Mouse (Mus musculus) ES-E14 (cell line): ENCODE data around the gene Upf3b. TPM values are rescaled to one million over a fixed set of nuclear protein-coding genes. Genes with fewer than 3 reads are reported as not detected.

ENCODE experiments used
- DNase-seq: peaks from one replicate; pipeline ENCODE4 v3.0.0-alpha.2; 2013; ENCODE audit warnings: low read depth, low spot score
- H3K27ac ChIP-seq: 2 replicates; pipeline ENCODE4 v1.5.1; 2012; ENCODE audit warnings: low read depth, mild to moderate bottlenecking, low read length, moderate library complexity, mixed read lengths; ENCODE audit not compliant: poor library complexity, insufficient read depth, severe bottlenecking
- H3K36me3 ChIP-seq: 2 replicates; pipeline ENCODE4 v1.6.1; 2012; ENCODE audit warnings: mild to moderate bottlenecking, low read length, moderate library complexity, mixed read lengths; ENCODE audit not compliant: control insufficient read depth, poor library complexity, insufficient read depth, severe bottlenecking
- H3K4me1 ChIP-seq, 2 experiments: fragments of 150-350 bp in 1 of 2; sonication (generic) in 1 of 2; 2 replicates each; pipeline ENCODE4 v1.6.1; 2012; ENCODE audit warnings: low read length in 2 of 2, mild to moderate bottlenecking in 1 of 2, mixed read lengths in 1 of 2; ENCODE audit not compliant: control insufficient read depth in 2 of 2, insufficient read depth in 2 of 2, poor library complexity in 1 of 2
- H3K4me3 ChIP-seq, 2 experiments: fragments of 150-350 bp in 1 of 2; sonication (generic) in 1 of 2; 2 replicates each; pipeline ENCODE4 v1.5.1; 2012; ENCODE audit warnings: low read length in 2 of 2, low read depth in 1 of 2, mild to moderate bottlenecking in 1 of 2, mixed read lengths in 1 of 2; ENCODE audit not compliant: insufficient read depth in 1 of 2, poor library complexity in 1 of 2, severe bottlenecking in 1 of 2
- H3K9ac ChIP-seq: 2 replicates; pipeline ENCODE4 v1.6.1; 2012; ENCODE audit warnings: low read depth, mild to moderate bottlenecking, low read length, mixed read lengths; ENCODE audit not compliant: poor library complexity, insufficient read depth, severe bottlenecking
- H3K9me3 ChIP-seq: fragments of 150-350 bp; sonication (generic); 2 replicates; pipeline ENCODE4 v1.6.1; 2012; ENCODE audit warnings: low read depth, mild to moderate bottlenecking, low read length; ENCODE audit not compliant: control insufficient read depth, insufficient read depth
- CHD2 ChIP-seq: IDR thresholded peaks from 2 replicates; pipeline ENCODE4 v1.6.1; 2014; ENCODE audit warnings: mild to moderate bottlenecking, low read depth, low read length, inconsistent platforms
- HCFC1 ChIP-seq: IDR thresholded peaks from 2 replicates; pipeline ENCODE4 v1.6.1; 2012; ENCODE audit warnings: low read length, inconsistent platforms, borderline replicate concordance; ENCODE audit not compliant: insufficient read depth
- MAFK ChIP-seq: IDR thresholded peaks from 2 replicates; pipeline ENCODE4 v1.6.1; 2014; ENCODE audit warnings: mild to moderate bottlenecking, low read depth, low read length, inconsistent platforms; ENCODE audit not compliant: insufficient read depth
- ZC3H11A ChIP-seq: IDR thresholded peaks from 2 replicates; pipeline ENCODE4 v1.6.1; 2012; ENCODE audit warnings: low read depth, mild to moderate bottlenecking, inconsistent platforms, low read length, borderline replicate concordance
- ZNF384 ChIP-seq: IDR thresholded peaks from 2 replicates; pipeline ENCODE4 v1.6.1; 2012; ENCODE audit warnings: low read depth, low read length, inconsistent platforms
- in situ Hi-C, 2 experiments: fragments of 600-800 bp; cut with MboI; formaldehyde crosslinking; loops; one replicate each; pipeline ENCODE4 v1.15.1; 2025; ENCODE audit warnings: low sequenced_read_pairs in 2 of 2, inconsistent platforms in 1 of 2; ENCODE audit not compliant: unreplicated experiment in 2 of 2
- total RNA-seq: library from RNA; depleted of rRNA; stranded (reverse); fragments of 300-350 nt; gene quantifications from 2 replicates; pipeline ENCODE4 v1.2.3, GENCODE M21; 2012; rRNA removed

Upf3b gene
- total RNA-seq, 1 experiment: 18.8 TPM

- TF ChIP-seq HCFC1 (no peak), MAFK (no peak), ZC3H11A (no peak), CHD2 (no peak), ZNF384 (no peak)
- Histone ChIP-seq H3K4me3 (peak within 1 kb of the TSS; percentile 36 to 52), H3K9ac (peak within 1 kb of the TSS; percentile 29; the same call in 1 of the 2 replicates), H3K27ac (no peak within 1 kb of the TSS), H3K4me1 (0 out of 4 replicates have a peak, but pooled peaks cover 0 to 2% of the 10 kb centered on the region in 2 experiments), H3K9me3 (no peaks in the 10 kb centered on the region), H3K36me3 (no peaks in the 10 kb centered on the region)
- in situ Hi-C loops: no loop called here
- DNase-seq: no peak
Observed at GRCm38 (mm10) chrX:37048066-37048889, 61.8 kb downstream of the Upf3b start, which contains the start of gene Sowahd. TSS of gene Sowahd (plus strand) at chrX:37048845.

GRCm38 (mm10) chrX:37042726-37043125, 67.4 kb downstream of the Upf3b start:
- no peak for DNase-seq

More at GRCm38 (mm10) chrX:37042726-37043125, 67.4 kb downstream of the Upf3b start:
- Histone ChIP-seq H3K36me3 (no peaks in the 10 kb centered on the region), H3K9ac (no peak overlapping the region), H3K27ac (no peak overlapping the region), H3K4me1 (no peaks in the 10 kb centered on the region), H3K4me3 (no peak overlapping the region), H3K9me3 (no peaks in the 10 kb centered on the region)
- in situ Hi-C loops: no loop called here
- TF ChIP-seq CHD2 (no peak), ZNF384 (no peak), HCFC1 (no peak), ZC3H11A (no peak), MAFK (no peak)

Other genes starting within 250 kb of the Upf3b start
- 57.3 and 77.3 TPM in 2 replicates for gene Ube2a, start 236.4 kb downstream of the Upf3b start, total RNA-seq
- gene C330007P06Rik, start 236.2 kb downstream of the Upf3b start, total RNA-seq: 27.4 and 30.2 TPM in 2 replicates
- gene Nkrf, start 207.4 kb downstream of the Upf3b start, total RNA-seq: 9.3 and 12.5 TPM in 2 replicates
- gene Sept6, start 118.5 kb downstream of the Upf3b start, total RNA-seq: 6.4 TPM in 2 replicates
- not detected in 2 replicates for gene Sowahd, start 61.5 kb downstream of the Upf3b start, total RNA-seq
- gene Rpl39, start 24.9 kb downstream of the Upf3b start, total RNA-seq: 1,536 and 1,684 TPM in 2 replicates
- gene Nkap, start 16.5 kb upstream of the Upf3b start, total RNA-seq: 8.2 and 10.9 TPM in 2 replicates
- not detected in 2 replicates for gene Akap14, start 58.5 kb upstream of the Upf3b start, total RNA-seq
- gene Ndufa1, start 80.8 kb upstream of the Upf3b start, total RNA-seq: 353 and 389 TPM in 2 replicates
- gene Rnf113a1, start 80.9 kb upstream of the Upf3b start, total RNA-seq: 5.6 and 6.3 TPM in 2 replicates
- 2.3 and 2.9 TPM in 2 replicates for gene Gm9, start 100.7 kb upstream of the Upf3b start, total RNA-seq
- gene Rhox1, start 111.9 kb upstream of the Upf3b start, total RNA-seq: 1.4 and 3.0 TPM in 2 replicates
- gene Rhox2a, start 134.7 kb upstream of the Upf3b start, total RNA-seq: 1.8 and 7.2 TPM in 2 replicates
- gene Rhox3a, start 139.6 kb upstream of the Upf3b start, total RNA-seq: not detected in 2 replicates
- gene Rhox4a, start 155.0 kb upstream of the Upf3b start, total RNA-seq: not detected in 2 replicates